Mouse (Mus musculus) layer of hippocampus, postnatal 14 days (tissue): Measurements from ENCODE around the gene 6030452D12Rik. TPM values are rescaled to one million over a fixed set of nuclear protein-coding genes. Genes with fewer than 3 reads are reported as not detected.

ENCODE experiments used
- DNase-seq, 2 experiments: peaks; one replicate each; pipeline ENCODE4 v3.0.0; 2021 to 2022; ENCODE audit warnings: low spot score in 2 of 2, mixed read lengths in 1 of 2
- long read RNA-seq, 2 experiments: library from polyadenylated mRNA; stranded (forward); transcript quantifications; one replicate each; pipeline ENCODE4 v2.0.0; 2021
- total RNA-seq, 2 experiments: library from RNA; stranded (reverse); gene quantifications; 2 replicates each; pipeline ENCODE4 v1.2.3; 2021

Gene 6030452D12Rik
- total RNA-seq, result not detected
- long read RNA-seq, experiment 1, result 0 reads
- long read RNA-seq, experiment 2, result 0 reads

GRCm38 (mm10) chr8:106500018-106500685 lies at the start of gene 6030452D12Rik:
6030452D12Rik (plus strand) TSS chr8:106500522.
- DNase-seq, result no peak

GRCm38 (mm10) chr8:106451301-106452085 lies 48.8 kb upstream of the 6030452D12Rik start:
- DNase-seq, result no peak

- DNase-seq, result no peak
These were observed 47.4 kb upstream of the 6030452D12Rik start for GRCm38 (mm10) chr8:106452701-106453481.

GRCm38 (mm10) chr8:106454036-106454435 lies 46.3 kb upstream of the 6030452D12Rik start:
- DNase-seq, result no peak

- no peak for DNase-seq
These were observed 38.2 kb upstream of the 6030452D12Rik start for GRCm38 (mm10) chr8:106462131-106462530.

- DNase-seq, result no peak
These were observed 36.5 kb upstream of the 6030452D12Rik start for GRCm38 (mm10) chr8:106463795-106464194.

- no peak for DNase-seq
These were observed 30.8 kb upstream of the 6030452D12Rik start for GRCm38 (mm10) chr8:106469485-106469884.

- no peak for DNase-seq
These were observed 26.3 kb upstream of the 6030452D12Rik start for GRCm38 (mm10) chr8:106474001-106474400.

GRCm38 (mm10) chr8:106504241-106504640 lies 3.9 kb downstream of the 6030452D12Rik start:
- no peak for DNase-seq

- no peak for DNase-seq
These were observed 5.1 kb downstream of the 6030452D12Rik start for GRCm38 (mm10) chr8:106505328-106505965.

GRCm38 (mm10) chr8:106506106-106506505 lies 5.8 kb downstream of the 6030452D12Rik start:
- no peak for DNase-seq

GRCm38 (mm10) chr8:106507761-106508331 lies 7.5 kb downstream of the 6030452D12Rik start:
- peak; percentile 7 to 13 for DNase-seq

- DNase-seq, result no peak
These were observed 8.1 kb downstream of the 6030452D12Rik start for GRCm38 (mm10) chr8:106508456-106508855.

GRCm38 (mm10) chr8:106509079-106509780 lies 8.9 kb downstream of the 6030452D12Rik start:
- no peak for DNase-seq

GRCm38 (mm10) chr8:106510365-106510975 lies 10.1 kb downstream of the 6030452D12Rik start, which contains the start of gene Cdh3:
Cdh3 (plus strand) TSS chr8:106510891.
- no peak for DNase-seq

- DNase-seq, result no peak
These were observed 10.8 kb downstream of the 6030452D12Rik start for GRCm38 (mm10) chr8:106511065-106511501.

GRCm38 (mm10) chr8:106511531-106512041 lies 11.3 kb downstream of the 6030452D12Rik start:
- no peak for DNase-seq

- no peak for DNase-seq
These were observed 12.3 kb downstream of the 6030452D12Rik start for GRCm38 (mm10) chr8:106512475-106513150.
